Comparison of ENCODE assay signal across 9 mouse cellular contexts in genomic region chr11:107337391-107338148, GRCm38 (mm10).
DNase-seq lines count a peak whose midpoint lies in the region; ATAC-seq lines count a peak whose summit lies in the region.
"Had no signal": no experiment of that assay in that cellular context is flagged by ENCODE, and none has a peak within 500 bp of the region (broad histone marks: within the 10 kb centered on the region; RNA-seq: fewer than 3 reads in every experiment).

No protein-coding gene starts in this region.

- peaks cover 50% of the 10 kb centered on the region for H3K4me1 ChIP-seq in forebrain, embryonic 10.5 days
- peaks cover 5% of the 10 kb centered on the region; the same call in 1 of the 2 replicates for H3K4me1 ChIP-seq in forebrain, embryonic 11.5 days (replicated peaks; ENCODE audit: control insufficient read depth, insufficient read depth, low read length)
- H3K4me1 ChIP-seq in brown adipose tissue, adult 24 weeks (ENCODE audit: control insufficient read depth, insufficient read depth, insufficient read length, low read length) = peaks cover 57% of the 10 kb centered on the region
- peaks cover 66% of the 10 kb centered on the region for H3K4me1 ChIP-seq in heart, embryonic 15.5 days (replicated peaks)
- peaks cover 26% of the 10 kb centered on the region for H3K4me1 ChIP-seq in liver, embryonic 16.5 days (ENCODE audit: control insufficient read depth, low read depth, low read length)
- peaks cover 34% of the 10 kb centered on the region for H3K4me1 ChIP-seq in forebrain, embryonic 12.5 days

- WGBS in forebrain, embryonic 10.5 days = 44% methylated on average over 18 of the region's 18 CpGs
- WGBS in forebrain, embryonic 11.5 days = 45% methylated on average over 18 of the region's 18 CpGs
- 44% methylated on average over 18 of the region's 18 CpGs for WGBS in heart, embryonic 15.5 days
- WGBS in liver, embryonic 16.5 days (ENCODE audit: insufficient replicate concordance) = 72% methylated on average over 18 of the region's 18 CpGs
- WGBS in forebrain, embryonic 12.5 days = 53% methylated on average over 18 of the region's 18 CpGs

- peaks cover 33% of the 10 kb centered on the region for H3K36me3 ChIP-seq in forebrain, embryonic 10.5 days (replicated peaks)
- no peaks in the 10 kb centered on the region; the same call in 1 of the 2 replicates for H3K36me3 ChIP-seq in forebrain, embryonic 11.5 days (ENCODE audit: control insufficient read depth, insufficient read depth, low read length)
- no peaks in the 10 kb centered on the region for H3K36me3 ChIP-seq in heart, embryonic 15.5 days
- H3K36me3 ChIP-seq in liver, embryonic 16.5 days (ENCODE audit: control insufficient read depth, insufficient read depth) = no peaks in the 10 kb centered on the region
- H3K36me3 ChIP-seq in forebrain, embryonic 12.5 days (replicated peaks) = peaks cover 15% of the 10 kb centered on the region

- no peak overlapping the region for H3K4me3 ChIP-seq in forebrain, embryonic 10.5 days
- H3K4me3 ChIP-seq in forebrain, embryonic 11.5 days (ENCODE audit: low read depth, low read length) = no peak overlapping the region
- no peak overlapping the region for H3K4me3 ChIP-seq in brown adipose tissue, adult 24 weeks (ENCODE audit: insufficient read depth, low read depth, low read length)
- H3K4me3 ChIP-seq in heart, embryonic 15.5 days = peak overlapping the region; percentile 13
- H3K4me3 ChIP-seq in liver, embryonic 16.5 days (ENCODE audit: low read depth, low read length) = no peak overlapping the region
- H3K4me3 ChIP-seq in forebrain, embryonic 12.5 days (replicated peaks) = no peak overlapping the region

- peaks cover 3% of the 10 kb centered on the region for H3K9me3 ChIP-seq in forebrain, embryonic 10.5 days
- H3K9me3 ChIP-seq in forebrain, embryonic 11.5 days (ENCODE audit: control insufficient read depth, low read length) = no peaks in the 10 kb centered on the region; the same call in 1 of the 2 replicates
- no peaks in the 10 kb centered on the region for H3K9me3 ChIP-seq in heart, embryonic 15.5 days (replicated peaks)
- no peaks in the 10 kb centered on the region; the same call in 1 of the 2 replicates for H3K9me3 ChIP-seq in liver, embryonic 16.5 days (replicated peaks; ENCODE audit: control insufficient read depth, low read length)
- H3K9me3 ChIP-seq in forebrain, embryonic 12.5 days = no peaks in the 10 kb centered on the region

- peak overlapping the region; percentile 45 for H3K27ac ChIP-seq in forebrain, embryonic 10.5 days
- no peak overlapping the region for H3K27ac ChIP-seq in forebrain, embryonic 11.5 days (ENCODE audit: low read depth, low read length)
- peak overlapping the region; percentile 55 for H3K27ac ChIP-seq in brown adipose tissue, adult 24 weeks (replicated peaks; ENCODE audit: low read depth, low read length)
- peak overlapping the region; percentile 73 for H3K27ac ChIP-seq in heart, embryonic 15.5 days
- peak overlapping the region; percentile 55; the same call in 1 of the 2 replicates for H3K27ac ChIP-seq in liver, embryonic 16.5 days (ENCODE audit: low read length)
- H3K27ac ChIP-seq in forebrain, embryonic 12.5 days = no peak overlapping the region

- no peaks in the 10 kb centered on the region for H3K27me3 ChIP-seq in forebrain, embryonic 10.5 days (ENCODE audit: poor library complexity, severe bottlenecking)
- H3K27me3 ChIP-seq in forebrain, embryonic 11.5 days (ENCODE audit: control insufficient read depth, insufficient read depth, low read length) = no peaks in the 10 kb centered on the region
- no peaks in the 10 kb centered on the region for H3K27me3 ChIP-seq in heart, embryonic 15.5 days
- no peaks in the 10 kb centered on the region for H3K27me3 ChIP-seq in liver, embryonic 16.5 days (ENCODE audit: control insufficient read depth, insufficient read depth, low read depth, low read length)
- no peaks in the 10 kb centered on the region for H3K27me3 ChIP-seq in forebrain, embryonic 12.5 days

- H3K9ac ChIP-seq in forebrain, embryonic 11.5 days (ENCODE audit: low read length) = no peak overlapping the region
- no peak overlapping the region for H3K9ac ChIP-seq in heart, embryonic 15.5 days
- H3K9ac ChIP-seq in liver, embryonic 16.5 days (ENCODE audit: low read depth, low read length) = no peak overlapping the region
- no peak overlapping the region for H3K9ac ChIP-seq in forebrain, embryonic 12.5 days

- DNase-seq in forebrain, embryonic 10.5 days (ENCODE audit: extremely low spot score, low spot score) = no peak
- no peak for DNase-seq in forebrain, embryonic 11.5 days (ENCODE audit: low spot score)
- DNase-seq in c-Kit-positive CD71-positive TER-119-positive erythroid progenitor cells, embryonic 14.5 days (ENCODE audit: low spot score) = no peak
- no peak for DNase-seq in right cerebral cortex, postnatal 14 days
- DNase-seq: adrenal gland, adult 2 months had no signal

- no peak for ATAC-seq in forebrain, embryonic 11.5 days (replicated peaks; ENCODE audit: low FRiP score)
- no peak; the same call in 1 of the 2 replicates for ATAC-seq in heart, embryonic 15.5 days (replicated peaks; ENCODE audit: insufficient number of reproducible peaks, insufficient read depth, low FRiP score, low read depth)
- peak; percentile 80 for ATAC-seq in liver, embryonic 16.5 days (ENCODE audit: low read depth)
- ATAC-seq in forebrain, embryonic 12.5 days (ENCODE audit: low FRiP score) = no peak

- no peak overlapping the region for H3K4me2 ChIP-seq in forebrain, embryonic 11.5 days (ENCODE audit: low read depth, low read length, severe bottlenecking)
- peak overlapping the region; percentile 37 for H3K4me2 ChIP-seq in heart, embryonic 15.5 days
- peak overlapping the region; percentile 28 for H3K4me2 ChIP-seq in liver, embryonic 16.5 days (ENCODE audit: low read depth, low read length)
- H3K4me2 ChIP-seq in forebrain, embryonic 12.5 days = no peak overlapping the region

Comparison
In these comparisons a context has a peak if more than half of its experiments do, and no peak if none do; other contexts are left out.
1. H3K27ac ChIP-seq: peak in forebrain, embryonic 10.5 days (single experiment), brown adipose tissue, adult 24 weeks (single experiment), heart, embryonic 15.5 days (single experiment) and liver, embryonic 16.5 days (single experiment); none in forebrain, embryonic 11.5 days (single experiment) and forebrain, embryonic 12.5 days (single experiment).
2. H3K4me2 ChIP-seq: peak in heart, embryonic 15.5 days (single experiment) and liver, embryonic 16.5 days (single experiment); none in forebrain, embryonic 11.5 days (single experiment) and forebrain, embryonic 12.5 days (single experiment).